ENCODE assay signal across 8 mouse cellular contexts in the genomic region with DNA sequence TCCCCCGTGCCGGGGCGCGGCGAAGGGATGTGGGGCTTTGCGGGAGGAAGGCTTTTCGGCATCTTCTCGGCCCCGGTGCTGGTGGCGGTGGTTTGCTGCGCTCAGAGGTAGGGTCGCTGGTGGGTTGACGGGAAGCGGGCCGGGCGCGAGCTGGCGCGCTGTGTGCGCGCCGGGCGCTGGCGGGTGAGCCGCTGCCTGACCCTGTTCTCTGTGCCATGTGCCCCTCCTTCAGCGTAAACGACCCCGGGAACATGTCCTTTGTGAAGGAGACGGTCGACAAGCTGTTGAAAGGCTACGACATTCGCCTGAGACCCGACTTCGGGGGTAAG.
DNase-seq lines count a peak whose midpoint lies in the region; ATAC-seq lines count a peak whose summit lies in the region.

No protein-coding gene starts in this region.

- peaks cover 13% of the 10 kb centered on the region; the same call in 1 of the 2 replicates for H3K4me1 ChIP-seq in lung, embryonic 15.5 days
- H3K4me1 ChIP-seq in forebrain, embryonic 12.5 days: peaks cover 11% of the 10 kb centered on the region
- H3K4me1 ChIP-seq in intestine, embryonic 16.5 days (ENCODE audit: control insufficient read depth, insufficient read depth, low read length): peaks cover 4% of the 10 kb centered on the region; the same call in 1 of the 2 replicates
- peaks cover 3% of the 10 kb centered on the region; the same call in 1 of the 2 replicates for H3K4me1 ChIP-seq in neural tube, embryonic 14.5 days (ENCODE audit: control insufficient read depth, insufficient read depth, low read length)

- H3K36me3 ChIP-seq in lung, embryonic 15.5 days: no peaks in the 10 kb centered on the region
- no peaks in the 10 kb centered on the region for H3K36me3 ChIP-seq in forebrain, embryonic 12.5 days (replicated peaks)
- H3K36me3 ChIP-seq in intestine, embryonic 16.5 days (ENCODE audit: control insufficient read depth, insufficient read depth, low read length): no peaks in the 10 kb centered on the region
- no peaks in the 10 kb centered on the region for H3K36me3 ChIP-seq in neural tube, embryonic 14.5 days (ENCODE audit: control insufficient read depth, insufficient read depth, low read length)

- H3K27ac ChIP-seq in lung, embryonic 15.5 days: no peak overlapping the region
- peak overlapping the region; percentile 63; the same call in 1 of the 2 replicates for H3K27ac ChIP-seq in forebrain, embryonic 12.5 days
- H3K27ac ChIP-seq in intestine, embryonic 16.5 days (ENCODE audit: low read length): no peak overlapping the region
- peak overlapping the region; percentile 88 for H3K27ac ChIP-seq in neural tube, embryonic 14.5 days (ENCODE audit: low read depth, low read length)

- H3K9ac ChIP-seq in lung, embryonic 15.5 days: no peak overlapping the region
- H3K9ac ChIP-seq in forebrain, embryonic 12.5 days: peak overlapping the region; percentile 70
- peak overlapping the region; percentile 56 for H3K9ac ChIP-seq in intestine, embryonic 16.5 days (ENCODE audit: low read depth, low read length)
- peak overlapping the region; percentile 81 for H3K9ac ChIP-seq in neural tube, embryonic 14.5 days (replicated peaks; ENCODE audit: low read depth, low read length)

- H3K4me3 ChIP-seq in lung, embryonic 15.5 days: peak overlapping the region; percentile 50
- peak overlapping the region; percentile 77 for H3K4me3 ChIP-seq in forebrain, embryonic 12.5 days (replicated peaks)
- peak overlapping the region; percentile 76 for H3K4me3 ChIP-seq in intestine, embryonic 16.5 days (ENCODE audit: low read length)
- H3K4me3 ChIP-seq in neural tube, embryonic 14.5 days (ENCODE audit: low read depth, low read length): peak overlapping the region; percentile 78

- no peaks in the 10 kb centered on the region for H3K9me3 ChIP-seq in lung, embryonic 15.5 days
- H3K9me3 ChIP-seq in forebrain, embryonic 12.5 days: no peaks in the 10 kb centered on the region
- no peaks in the 10 kb centered on the region for H3K9me3 ChIP-seq in intestine, embryonic 16.5 days (ENCODE audit: control insufficient read depth, low read length)
- no peaks in the 10 kb centered on the region for H3K9me3 ChIP-seq in neural tube, embryonic 14.5 days (ENCODE audit: control insufficient read depth, low read length)

- no peak for DNase-seq in lung, postnatal 14 days
- DNase-seq in cerebellum, adult 18-20 months: no peak
- DNase-seq in layer of hippocampus, adult 9-11 months: no peak
- DNase-seq in left cerebral cortex, adult 18-20 months (ENCODE audit: low spot score in 2 of 2): no peak

- H3K27me3 ChIP-seq in lung, embryonic 15.5 days: peaks cover 28% of the 10 kb centered on the region
- H3K27me3 ChIP-seq in forebrain, embryonic 12.5 days: peaks cover 18% of the 10 kb centered on the region
- H3K27me3 ChIP-seq in intestine, embryonic 16.5 days (replicated peaks; ENCODE audit: control insufficient read depth, insufficient read depth, low read length): peaks cover 18% of the 10 kb centered on the region
- H3K27me3 ChIP-seq in neural tube, embryonic 14.5 days (ENCODE audit: control insufficient read depth, insufficient read depth, low read length): 0 out of 2 replicates have a peak, but pooled peaks cover 2% of the 10 kb centered on the region

- H3K4me2 ChIP-seq in lung, embryonic 15.5 days: peak overlapping the region; percentile 85
- H3K4me2 ChIP-seq in forebrain, embryonic 12.5 days: peak overlapping the region; percentile 93
- H3K4me2 ChIP-seq in intestine, embryonic 16.5 days (ENCODE audit: low read depth, low read length): peak overlapping the region; percentile 95
- H3K4me2 ChIP-seq in neural tube, embryonic 14.5 days (ENCODE audit: low read depth, low read length): peak overlapping the region; percentile 89

- peak; percentile 29; the same call in 1 of the 2 replicates for ATAC-seq in lung, embryonic 15.5 days (ENCODE audit: borderline replicate concordance, extremely low read depth, low FRiP score, low TSS enrichment)
- ATAC-seq in forebrain, embryonic 12.5 days (ENCODE audit: low FRiP score): peak; percentile 80
- ATAC-seq in intestine, embryonic 16.5 days: peak; percentile 57
- peak; percentile 77 for ATAC-seq in neural tube, embryonic 14.5 days (ENCODE audit: low read depth)

- WGBS in lung, embryonic 15.5 days: under 1% methylated on average over 27 of the region's 34 CpGs
- under 1% methylated on average over 32 of the region's 34 CpGs for WGBS in forebrain, embryonic 12.5 days
- WGBS in intestine, embryonic 16.5 days: 0% methylated on average over 32 of the region's 34 CpGs
- under 1% methylated on average over 29 of the region's 34 CpGs for WGBS in neural tube, embryonic 14.5 days

Comparison
In these comparisons a context has a peak if more than half of its experiments do, and no peak if none do; other contexts are left out.
1. ATAC-seq: peak in every context shown above with its lines; median percentile 80 in forebrain, embryonic 12.5 days; 77 in neural tube, embryonic 14.5 days; 57 in intestine, embryonic 16.5 days; 29 in lung, embryonic 15.5 days.
2. H3K27ac ChIP-seq: peak in forebrain, embryonic 12.5 days (single experiment) and neural tube, embryonic 14.5 days (single experiment); none in lung, embryonic 15.5 days (single experiment) and intestine, embryonic 16.5 days (single experiment).
3. Peak in every context shown above with its lines, with median percentiles within 50 percentile points of each other: H3K4me2 ChIP-seq and H3K4me3 ChIP-seq.